Mouse (Mus musculus): Measurements from ENCODE around the gene Maml2. TPM values are rescaled to one million over a fixed set of nuclear protein-coding genes. Genes with fewer than 3 reads are reported as not detected.
A peak's percentile ranks its signal among the peaks of the same experiment; 100 is the strongest.

Maml2 gene
- polyA plus RNA-seq, 1 experiment = 1.3 TPM

DNA sequence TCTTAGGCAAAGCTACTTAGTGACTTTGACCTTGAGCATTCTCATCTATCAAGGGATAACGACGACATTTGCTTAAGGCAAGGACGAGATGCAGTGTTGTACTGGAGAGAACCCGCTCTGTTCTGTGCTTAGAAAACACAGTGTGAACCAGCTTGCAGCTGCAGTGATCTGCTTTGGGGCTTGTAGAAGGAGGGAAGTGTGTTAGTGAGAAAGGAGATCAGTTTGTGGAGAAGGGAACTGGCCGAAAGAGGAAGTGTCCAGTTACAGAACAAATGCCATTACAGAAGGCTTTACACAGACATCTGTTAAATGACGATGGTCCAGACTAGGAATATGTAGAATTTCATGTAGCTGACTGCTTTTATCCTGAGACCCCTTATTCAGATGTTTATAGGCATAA lies 243.0 kb downstream of the Maml2 start:
- no peak overlapping the region for H3K4me3 ChIP-seq
- TF ChIP-seq SRF (IDR thresholded peaks at IDR 0.05; ENCODE audit: control insufficient read depth, insufficient read length, low read depth) = no peak
- no peak for TF ChIP-seq E2F4 (IDR thresholded peaks at IDR 0.05; ENCODE audit: insufficient read depth)
- TF ChIP-seq USF1 (IDR thresholded peaks at IDR 0.05; ENCODE audit: low read depth) = no peak
- TF ChIP-seq POLR2AphosphoS2 (IDR thresholded peaks at IDR 0.05; ENCODE audit: insufficient read length, low read depth) = no peak
- TF ChIP-seq CEBPB (IDR thresholded peaks at IDR 0.05; ENCODE audit: insufficient read depth, poor library complexity, severe bottlenecking) = no peak
- TF ChIP-seq MYOG (IDR thresholded peaks at IDR 0.05; ENCODE audit: control insufficient read depth in 1 of 3, insufficient read depth in 1 of 3, insufficient read length in 2 of 3, low read depth in 2 of 3) = no peak
- no peak for TF ChIP-seq POLR2A (IDR thresholded peaks at IDR 0.05; ENCODE audit: insufficient read length, low read depth)
- no peak for TF ChIP-seq REST (IDR thresholded peaks at IDR 0.05; ENCODE audit: insufficient read depth, insufficient read length)
- TF ChIP-seq MYOD1 (IDR thresholded peaks at IDR 0.05; ENCODE audit: control insufficient read depth in 1 of 3, insufficient read length in 2 of 3, low read depth in 2 of 3) = no peak
- no peak for TF ChIP-seq TCF12 (IDR thresholded peaks at IDR 0.05; ENCODE audit: insufficient read depth, poor library complexity, severe bottlenecking)
- no peak for TF ChIP-seq MAX (IDR thresholded peaks at IDR 0.05; ENCODE audit: low read depth)
- no peak for TF ChIP-seq TCF3 (IDR thresholded peaks at IDR 0.05; ENCODE audit: insufficient read length, low read depth)
- no peak overlapping the region for H3ac ChIP-seq (ENCODE audit: control insufficient read depth, insufficient read length)
- H3K36me3 ChIP-seq (ENCODE audit: control insufficient read depth, insufficient read depth) = no peaks in the 10 kb centered on the region
- no peak overlapping the region for H3K4me2 ChIP-seq (ENCODE audit: low read depth)
- H3K79me2 ChIP-seq (ENCODE audit: control insufficient read depth, insufficient read depth) = no peaks in the 10 kb centered on the region
- H3K27me3 ChIP-seq (ENCODE audit: control insufficient read depth, insufficient read depth, insufficient read length) = no peaks in the 10 kb centered on the region

DNA sequence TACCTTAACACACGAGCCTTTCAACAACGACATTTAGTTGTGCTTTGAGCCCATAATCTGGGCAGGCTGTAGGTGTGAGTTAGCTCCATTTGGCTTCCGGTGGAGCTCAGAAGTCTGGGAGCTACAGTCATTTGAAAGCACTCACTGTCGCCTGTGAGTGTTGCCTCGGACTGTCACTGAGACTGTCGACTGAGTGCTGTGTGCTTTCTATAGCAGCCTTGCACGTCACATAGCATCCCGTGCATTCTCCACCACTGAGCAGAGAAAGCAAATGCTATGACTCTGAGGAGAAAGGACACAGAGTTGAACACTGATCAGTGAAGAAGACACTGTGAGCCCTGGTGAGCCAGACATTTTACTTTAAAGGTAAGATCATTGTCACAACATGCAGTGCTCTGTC lies 245.4 kb downstream of the Maml2 start:
- Histone ChIP-seq H3K4me2 (ENCODE audit: low read depth) (no peak overlapping the region), H3K79me2 (ENCODE audit: control insufficient read depth, insufficient read depth) (no peaks in the 10 kb centered on the region), H3ac (ENCODE audit: control insufficient read depth, insufficient read length) (no peak overlapping the region), H3K4me3 (no peak overlapping the region), H3K27me3 (ENCODE audit: control insufficient read depth, insufficient read depth, insufficient read length) (no peaks in the 10 kb centered on the region), H3K36me3 (ENCODE audit: control insufficient read depth, insufficient read depth) (no peaks in the 10 kb centered on the region)
- TF ChIP-seq SRF (IDR thresholded peaks at IDR 0.05; ENCODE audit: control insufficient read depth, insufficient read length, low read depth) (no peak), POLR2AphosphoS2 (IDR thresholded peaks at IDR 0.05; ENCODE audit: insufficient read length, low read depth) (no peak), CEBPB (IDR thresholded peaks at IDR 0.05; ENCODE audit: insufficient read depth, poor library complexity, severe bottlenecking) (no peak), TCF3 (IDR thresholded peaks at IDR 0.05; ENCODE audit: insufficient read length, low read depth) (no peak), TCF12 (IDR thresholded peaks at IDR 0.05; ENCODE audit: insufficient read depth, poor library complexity, severe bottlenecking) (no peak), MYOG (IDR thresholded peaks at IDR 0.05; ENCODE audit: control insufficient read depth in 1 of 3, insufficient read depth in 1 of 3, insufficient read length in 2 of 3, low read depth in 2 of 3) (no peak), POLR2A (IDR thresholded peaks at IDR 0.05; ENCODE audit: insufficient read length, low read depth) (no peak), E2F4 (IDR thresholded peaks at IDR 0.05; ENCODE audit: insufficient read depth) (no peak), MAX (IDR thresholded peaks at IDR 0.05; ENCODE audit: low read depth) (no peak), USF1 (IDR thresholded peaks at IDR 0.05; ENCODE audit: low read depth) (no peak), MYOD1 (IDR thresholded peaks at IDR 0.05; ENCODE audit: control insufficient read depth in 1 of 3, insufficient read length in 2 of 3, low read depth in 2 of 3) (no peak), REST (IDR thresholded peaks at IDR 0.05; ENCODE audit: insufficient read depth, insufficient read length) (no peak)

DNA sequence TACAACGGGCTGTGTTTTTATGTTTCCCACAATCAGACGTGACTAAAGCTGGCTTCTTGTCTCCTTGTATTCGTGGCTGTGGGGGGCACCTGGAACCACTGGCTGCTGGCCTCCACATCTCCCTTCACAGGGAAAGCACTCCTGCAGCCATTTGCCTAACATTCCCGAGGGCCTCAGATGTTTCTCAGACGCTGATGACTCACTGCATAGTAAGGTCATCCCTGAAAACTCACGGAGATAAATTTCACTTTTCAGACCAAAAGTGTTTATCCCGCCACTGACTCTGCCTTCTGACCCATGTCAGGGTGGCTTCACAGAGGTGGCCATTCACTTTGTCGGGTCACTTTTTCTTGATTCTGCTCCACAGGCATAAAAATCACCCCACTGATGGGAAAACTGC lies 246.4 kb downstream of the Maml2 start:
- Histone ChIP-seq H3K79me2 (ENCODE audit: control insufficient read depth, insufficient read depth) (no peaks in the 10 kb centered on the region), H3K27me3 (ENCODE audit: control insufficient read depth, insufficient read depth, insufficient read length) (no peaks in the 10 kb centered on the region), H3K4me3 (no peak overlapping the region), H3ac (ENCODE audit: control insufficient read depth, insufficient read length) (no peak overlapping the region), H3K36me3 (ENCODE audit: control insufficient read depth, insufficient read depth) (no peaks in the 10 kb centered on the region), H3K4me2 (ENCODE audit: low read depth) (peak overlapping the region; percentile 12)
- no peak for TF ChIP-seq MAX (IDR thresholded peaks at IDR 0.05; ENCODE audit: low read depth)
- TF ChIP-seq TCF12 (IDR thresholded peaks at IDR 0.05; ENCODE audit: insufficient read depth, poor library complexity, severe bottlenecking) = no peak
- TF ChIP-seq E2F4 (IDR thresholded peaks at IDR 0.05; ENCODE audit: insufficient read depth) = no peak
- no peak for TF ChIP-seq REST (IDR thresholded peaks at IDR 0.05; ENCODE audit: insufficient read depth, insufficient read length)
- no peak for TF ChIP-seq USF1 (IDR thresholded peaks at IDR 0.05; ENCODE audit: low read depth)
- TF ChIP-seq POLR2A (IDR thresholded peaks at IDR 0.05; ENCODE audit: insufficient read length, low read depth) = no peak

DNA sequence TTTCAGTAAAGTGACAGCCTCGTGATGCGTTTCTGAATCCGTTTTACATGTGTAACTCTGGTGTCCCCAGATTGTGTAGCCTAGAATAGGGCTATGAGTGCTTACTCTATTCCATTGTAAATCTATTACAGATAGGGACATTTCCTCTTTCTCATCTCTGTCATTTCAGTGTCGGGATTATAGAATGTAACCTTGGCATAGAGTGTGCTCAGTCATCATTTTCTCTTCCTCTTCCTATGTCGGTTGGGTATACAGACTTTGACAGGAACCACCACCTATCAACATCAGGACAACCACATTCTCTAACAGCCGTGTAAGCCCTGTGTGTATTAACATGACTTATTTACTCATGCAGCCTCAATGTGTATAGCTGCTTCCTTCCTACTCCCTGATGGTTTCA lies 248.0 kb downstream of the Maml2 start:
- TF ChIP-seq MAX (IDR thresholded peaks at IDR 0.05; ENCODE audit: low read depth) = no peak
- no peak for TF ChIP-seq POLR2AphosphoS2 (IDR thresholded peaks at IDR 0.05; ENCODE audit: insufficient read length, low read depth)
- no peak for TF ChIP-seq TCF3 (IDR thresholded peaks at IDR 0.05; ENCODE audit: insufficient read length, low read depth)
- TF ChIP-seq TCF12 (IDR thresholded peaks at IDR 0.05; ENCODE audit: insufficient read depth, poor library complexity, severe bottlenecking) = no peak
- TF ChIP-seq CEBPB (IDR thresholded peaks at IDR 0.05; ENCODE audit: insufficient read depth, poor library complexity, severe bottlenecking) = no peak
- no peak for TF ChIP-seq USF1 (IDR thresholded peaks at IDR 0.05; ENCODE audit: low read depth)
- no peak for TF ChIP-seq MYOG (IDR thresholded peaks at IDR 0.05; ENCODE audit: control insufficient read depth in 1 of 3, insufficient read depth in 1 of 3, insufficient read length in 2 of 3, low read depth in 2 of 3)
- no peak for TF ChIP-seq REST (IDR thresholded peaks at IDR 0.05; ENCODE audit: insufficient read depth, insufficient read length)
- no peak for TF ChIP-seq E2F4 (IDR thresholded peaks at IDR 0.05; ENCODE audit: insufficient read depth)
- no peak for TF ChIP-seq MYOD1 (IDR thresholded peaks at IDR 0.05; ENCODE audit: control insufficient read depth in 1 of 3, insufficient read length in 2 of 3, low read depth in 2 of 3)
- TF ChIP-seq POLR2A (IDR thresholded peaks at IDR 0.05; ENCODE audit: insufficient read length, low read depth) = no peak
- TF ChIP-seq SRF (IDR thresholded peaks at IDR 0.05; ENCODE audit: control insufficient read depth, insufficient read length, low read depth) = no peak
- no peak overlapping the region for H3ac ChIP-seq (ENCODE audit: control insufficient read depth, insufficient read length)
- H3K79me2 ChIP-seq (ENCODE audit: control insufficient read depth, insufficient read depth) = no peaks in the 10 kb centered on the region
- H3K36me3 ChIP-seq (ENCODE audit: control insufficient read depth, insufficient read depth) = no peaks in the 10 kb centered on the region
- H3K4me2 ChIP-seq (ENCODE audit: low read depth) = no peak overlapping the region
- H3K27me3 ChIP-seq (ENCODE audit: control insufficient read depth, insufficient read depth, insufficient read length) = no peaks in the 10 kb centered on the region
- H3K4me3 ChIP-seq = no peak overlapping the region

DNA sequence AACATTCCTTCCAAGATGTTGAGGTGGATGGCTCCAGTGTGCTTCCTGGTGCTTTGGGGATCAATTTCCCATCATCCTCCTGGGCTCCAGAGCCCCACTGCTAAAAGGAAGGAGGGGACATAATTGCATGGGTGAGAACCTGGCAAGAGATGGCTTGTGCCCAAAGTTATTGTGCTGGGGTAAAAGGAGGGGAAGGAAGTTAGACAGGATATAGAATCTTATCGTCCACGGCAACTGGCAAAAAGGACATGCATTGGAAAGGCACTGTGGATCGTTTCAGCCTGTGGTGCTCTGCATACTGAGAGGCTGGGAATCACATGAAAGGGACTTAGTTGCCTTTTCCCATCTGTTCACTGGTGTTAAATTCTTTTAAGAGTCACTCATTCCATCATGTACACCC lies 252.2 kb downstream of the Maml2 start:
- Histone ChIP-seq H3K4me3 (no peak overlapping the region), H3K36me3 (ENCODE audit: control insufficient read depth, insufficient read depth) (no peaks in the 10 kb centered on the region), H3ac (ENCODE audit: control insufficient read depth, insufficient read length) (no peak overlapping the region), H3K79me2 (ENCODE audit: control insufficient read depth, insufficient read depth) (no peaks in the 10 kb centered on the region), H3K27me3 (ENCODE audit: control insufficient read depth, insufficient read depth, insufficient read length) (no peaks in the 10 kb centered on the region), H3K4me2 (ENCODE audit: low read depth) (no peak overlapping the region)
- no peak for TF ChIP-seq MAX (IDR thresholded peaks at IDR 0.05; ENCODE audit: low read depth)
- TF ChIP-seq TCF12 (IDR thresholded peaks at IDR 0.05; ENCODE audit: insufficient read depth, poor library complexity, severe bottlenecking) = no peak
- no peak for TF ChIP-seq TCF3 (IDR thresholded peaks at IDR 0.05; ENCODE audit: insufficient read length, low read depth)
- no peak for TF ChIP-seq CEBPB (IDR thresholded peaks at IDR 0.05; ENCODE audit: insufficient read depth, poor library complexity, severe bottlenecking)
- no peak for TF ChIP-seq USF1 (IDR thresholded peaks at IDR 0.05; ENCODE audit: low read depth)
- TF ChIP-seq POLR2AphosphoS2 (IDR thresholded peaks at IDR 0.05; ENCODE audit: insufficient read length, low read depth) = no peak
- no peak for TF ChIP-seq SRF (IDR thresholded peaks at IDR 0.05; ENCODE audit: control insufficient read depth, insufficient read length, low read depth)
- no peak for TF ChIP-seq MYOG (IDR thresholded peaks at IDR 0.05; ENCODE audit: control insufficient read depth in 1 of 3, insufficient read depth in 1 of 3, insufficient read length in 2 of 3, low read depth in 2 of 3)
- TF ChIP-seq POLR2A (IDR thresholded peaks at IDR 0.05; ENCODE audit: insufficient read length, low read depth) = no peak
- TF ChIP-seq MYOD1 (IDR thresholded peaks at IDR 0.05; ENCODE audit: control insufficient read depth in 1 of 3, insufficient read length in 2 of 3, low read depth in 2 of 3) = no peak
- no peak for TF ChIP-seq REST (IDR thresholded peaks at IDR 0.05; ENCODE audit: insufficient read depth, insufficient read length)
- TF ChIP-seq E2F4 (IDR thresholded peaks at IDR 0.05; ENCODE audit: insufficient read depth) = no peak
